Mouse (Mus musculus) left cerebral cortex, postnatal 4 days (tissue): Measurements from ENCODE around the gene Adam1b. TPM values are rescaled to one million over a fixed set of nuclear protein-coding genes. Genes with fewer than 3 reads are reported as not detected.

Source experiments
- DNase-seq: peaks from one replicate; pipeline ENCODE4 v3.0.0-alpha.2; 2022
- intact Hi-C: fragments of 180-260 bp; cut with DNase I; formaldehyde crosslinking; loops from one replicate; pipeline ENCODE4 v1.15.1; 2025
- total RNA-seq, 2 experiments: library from RNA; stranded (reverse); gene quantifications; 2 replicates each; pipeline ENCODE4 v1.2.3; 2021

The Adam1b gene
- total RNA-seq, 2 experiments from 2014 or later: not detected

GRCm38 (mm10) chr5:121450476-121450875, 52.8 kb downstream of the Adam1b start:
- no peak for DNase-seq
- intact Hi-C loops: no loop called here

Other genes starting within 250 kb of the Adam1b start
- 100 to 1,000 TPM; 111 to 120 TPM for gene Trafd1, start 117.8 kb downstream of the Adam1b start, total RNA-seq
- 10 to 100 TPM; 49.3 to 51.0 TPM for gene Naa25, start 105.5 kb downstream of the Adam1b start, total RNA-seq
- 1 to 10 TPM; 1.9 TPM for gene Tmem116, start 51.5 kb downstream of the Adam1b start, total RNA-seq
- gene Erp29, start 50.9 kb downstream of the Adam1b start, total RNA-seq: 100 to 1,000 TPM; 159 to 164 TPM
- 10 to 100 TPM; 17.4 to 18.2 TPM for gene Adam1a, start 42.0 kb upstream of the Adam1b start, total RNA-seq
- gene Gm42878, start 42.0 kb upstream of the Adam1b start, total RNA-seq: not detected
- 100 to 1,000 TPM in 1 of 2 experiments, 10 to 100 TPM in 1; 99.3 to 102 TPM for gene Mapkapk5, start 42.5 kb upstream of the Adam1b start, total RNA-seq
- 10 to 100 TPM; 87.4 to 90.9 TPM for gene Aldh2, start 90.4 kb upstream of the Adam1b start, total RNA-seq
- gene Acad12, start 115.5 kb upstream of the Adam1b start, total RNA-seq: 1 to 10 TPM; 3.7 TPM
- gene Acad10, start 157.1 kb upstream of the Adam1b start, total RNA-seq: 1 to 10 TPM; 2.2 to 2.5 TPM
- gene Brap, start 157.1 kb upstream of the Adam1b start, total RNA-seq: 10 to 100 TPM; 45.3 to 47.4 TPM
- 100 to 1,000 TPM; 250 to 271 TPM for gene Atxn2, start 207.9 kb upstream of the Adam1b start, total RNA-seq